Mouse (Mus musculus): ENCODE data around the gene Gm9964. TPM values are rescaled to one million over a fixed set of nuclear protein-coding genes. Genes with fewer than 3 reads are reported as not detected.
"Not testable (repeated sequence)": the region's sequence is repeated elsewhere in the genome, so short reads cannot be mapped to it uniquely, and the experiment has no call there.

Gene Gm9964
- total RNA-seq, 2 experiments from 2014 or later, result 0.76 TPM; not detected in 1

DNA sequence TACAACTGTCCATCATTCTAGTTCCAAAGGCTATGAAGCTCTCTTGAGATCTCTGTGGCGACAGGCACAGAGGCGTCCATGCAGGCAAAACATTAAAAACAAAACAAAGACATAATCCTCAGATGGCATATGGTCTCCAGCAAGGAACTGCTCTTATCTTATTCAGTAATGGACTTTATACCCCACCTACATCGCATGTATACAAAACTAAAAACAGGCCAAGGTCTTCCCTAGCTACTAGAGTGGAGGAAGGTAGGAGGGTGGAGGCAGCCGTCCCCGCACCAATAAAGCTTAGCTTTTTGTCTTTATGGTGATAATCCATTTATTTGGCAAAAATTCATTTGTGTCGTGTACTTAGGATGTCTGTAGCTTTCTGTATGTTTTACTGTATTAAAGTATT lies 6.4 kb upstream of the Gm9964 start:
- DNase-seq (ENCODE audit: low spot score in 2 of 2), result no peak

DNA sequence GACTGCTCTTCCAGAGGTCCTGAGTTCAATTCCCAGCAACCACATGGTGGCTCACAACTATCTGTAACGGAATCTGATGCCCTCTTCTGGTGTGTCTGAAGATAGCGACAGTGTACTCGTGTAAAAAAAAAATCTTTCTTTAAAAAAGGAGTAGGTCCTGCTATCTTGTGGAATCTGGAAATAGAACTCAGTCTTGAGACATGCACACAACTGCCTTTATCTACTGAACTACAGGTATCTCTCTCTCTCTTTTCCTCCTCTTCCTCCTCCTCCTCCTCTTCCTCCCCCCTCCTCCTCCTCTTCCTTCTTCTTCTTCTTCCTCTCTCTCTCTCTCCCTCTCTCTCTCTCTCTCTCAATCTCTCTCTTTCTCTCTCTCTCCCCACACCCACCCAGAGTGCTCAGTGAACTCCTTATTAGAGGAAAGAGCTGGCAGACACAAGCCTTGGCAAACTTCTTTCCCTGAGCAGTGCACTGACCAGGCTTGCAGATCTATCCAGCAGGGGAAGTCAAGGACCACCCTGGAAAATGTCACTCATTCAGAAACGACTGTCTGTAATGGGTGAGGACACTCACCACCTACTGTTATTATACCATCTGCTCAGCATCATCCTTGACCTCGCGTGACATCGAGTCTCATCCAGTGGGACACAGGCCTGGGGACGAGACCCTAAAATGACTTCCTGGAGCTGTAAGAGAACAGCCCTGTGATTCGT lies 3.2 kb upstream of the Gm9964 start:
- no peak for DNase-seq (ENCODE audit: low spot score in 2 of 2)

DNA sequence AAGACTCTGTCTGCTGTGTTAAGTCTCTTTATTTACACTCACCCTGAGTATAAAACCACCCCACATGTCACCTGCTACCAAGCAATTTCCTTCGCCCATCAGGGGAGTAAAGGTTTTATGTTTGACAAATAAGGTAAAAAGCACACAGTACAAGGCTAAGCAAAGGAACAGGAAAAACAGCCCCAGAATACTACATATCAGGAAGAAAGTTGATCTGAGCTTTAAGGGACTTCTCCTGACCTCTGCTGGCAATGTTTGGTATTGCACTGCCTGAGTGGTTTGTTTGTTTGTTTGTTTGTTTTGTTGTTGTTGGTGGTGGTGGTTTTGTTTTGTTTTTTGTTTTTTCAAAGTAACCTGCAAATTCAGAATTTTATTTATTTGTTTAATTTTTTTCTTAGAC lies 539 bp downstream of the Gm9964 start:
- no peak for DNase-seq (ENCODE audit: low spot score in 2 of 2)

DNA sequence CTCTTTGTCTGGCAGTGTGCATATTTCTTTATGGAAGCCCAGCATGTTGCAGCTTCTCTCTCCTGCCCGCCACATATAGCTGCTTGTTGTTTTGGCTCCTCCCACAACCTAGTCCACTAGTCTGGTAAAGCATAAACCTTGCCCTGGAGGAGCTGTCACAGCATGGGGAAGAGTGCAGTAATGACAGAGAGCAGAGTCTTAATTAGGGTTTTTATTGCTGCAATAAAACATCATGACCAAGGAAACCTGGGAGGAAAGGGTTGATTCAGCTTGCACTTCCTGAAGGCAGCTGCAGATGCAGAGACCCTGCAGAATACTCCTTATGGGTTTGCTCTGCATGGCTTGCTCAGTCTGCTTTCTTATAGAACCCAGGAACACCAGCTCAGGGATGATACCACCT lies 2.7 kb downstream of the Gm9964 start:
- DNase-seq (ENCODE audit: low spot score in 2 of 2), result no peak

DNA sequence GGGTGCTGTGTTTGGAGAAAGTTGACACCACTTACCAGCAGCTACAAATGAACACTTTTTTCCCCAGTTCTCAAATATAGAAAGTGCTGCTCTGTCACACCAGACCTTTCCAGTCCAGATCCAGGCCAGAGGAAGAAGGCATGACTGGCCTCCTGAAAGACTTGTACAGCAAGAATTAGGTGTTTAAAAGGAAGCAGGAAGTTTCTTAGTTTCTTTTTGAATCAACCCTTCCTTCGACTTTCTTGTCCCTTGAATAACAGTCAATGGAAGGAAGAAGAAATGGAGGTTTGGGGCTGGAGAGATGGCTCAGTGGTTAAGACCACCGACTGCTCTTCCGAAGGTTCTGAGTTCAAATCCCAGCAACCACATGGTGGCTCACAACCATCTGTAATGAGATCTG lies 3.7 kb downstream of the Gm9964 start:
- DNase-seq (ENCODE audit: low spot score in 2 of 2), result no peak

DNA sequence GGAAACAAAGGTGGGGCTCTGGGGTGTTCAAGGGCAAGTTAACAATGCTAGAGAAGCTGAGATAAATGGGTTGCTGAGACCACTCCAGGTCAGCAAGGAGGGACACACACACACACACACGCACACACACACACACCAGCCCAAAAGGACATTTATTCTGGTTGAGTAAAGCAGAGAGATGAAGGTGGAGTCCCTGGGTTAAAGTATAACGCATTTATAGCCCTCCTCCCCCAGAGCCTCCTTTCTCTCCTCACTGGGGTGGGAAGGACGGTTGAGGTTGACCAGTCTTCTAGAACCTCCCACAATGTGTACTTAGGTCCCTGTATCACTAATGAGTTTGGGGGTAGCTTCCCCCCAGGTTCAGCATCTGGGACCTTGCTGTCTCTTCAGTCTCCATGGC lies 4.6 kb downstream of the Gm9964 start:
- DNase-seq (ENCODE audit: low spot score in 2 of 2), result no peak

DNA sequence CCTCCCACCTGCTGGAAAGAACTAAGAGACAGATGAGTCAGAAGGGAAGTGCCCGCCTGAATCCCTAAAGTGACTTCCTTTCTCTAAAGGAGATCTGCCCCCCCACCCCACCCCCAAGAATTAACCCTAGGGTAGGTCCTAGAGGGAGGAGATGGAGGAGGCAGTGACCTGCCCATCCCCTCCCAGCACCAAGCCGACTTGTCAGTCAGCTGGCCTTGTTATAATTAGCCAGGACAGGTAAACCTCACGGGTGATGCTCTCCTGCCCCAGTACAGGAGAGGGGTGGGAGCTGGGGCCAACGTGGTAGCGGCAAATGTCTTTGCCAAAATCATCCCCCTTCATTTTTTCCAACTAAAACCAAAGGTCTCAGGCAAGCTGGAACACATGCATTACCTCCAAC lies 5.1 kb downstream of the Gm9964 start:
- DNase-seq (ENCODE audit: low spot score in 2 of 2), result no peak

DNA sequence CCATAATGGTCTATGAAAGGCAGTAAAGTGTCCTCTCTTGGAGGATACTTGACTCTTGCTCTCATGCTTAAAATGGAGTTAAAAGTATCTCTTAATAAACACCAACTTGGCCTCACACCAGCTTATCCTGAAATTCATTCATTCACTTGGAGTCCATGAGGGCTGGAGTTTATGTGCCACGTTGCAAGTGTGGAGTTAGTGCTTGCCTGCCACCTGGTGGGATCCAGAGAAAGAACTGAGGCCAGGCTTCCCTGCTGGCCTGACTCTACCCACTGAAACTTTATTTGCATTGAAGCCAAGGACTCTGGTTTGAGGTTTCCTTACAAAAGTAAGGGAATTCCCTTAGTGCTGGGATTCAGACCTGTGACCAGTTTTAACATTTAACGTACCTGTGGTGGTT lies 6.2 kb downstream of the Gm9964 start:
- DNase-seq (ENCODE audit: low spot score in 2 of 2), result no peak

DNA sequence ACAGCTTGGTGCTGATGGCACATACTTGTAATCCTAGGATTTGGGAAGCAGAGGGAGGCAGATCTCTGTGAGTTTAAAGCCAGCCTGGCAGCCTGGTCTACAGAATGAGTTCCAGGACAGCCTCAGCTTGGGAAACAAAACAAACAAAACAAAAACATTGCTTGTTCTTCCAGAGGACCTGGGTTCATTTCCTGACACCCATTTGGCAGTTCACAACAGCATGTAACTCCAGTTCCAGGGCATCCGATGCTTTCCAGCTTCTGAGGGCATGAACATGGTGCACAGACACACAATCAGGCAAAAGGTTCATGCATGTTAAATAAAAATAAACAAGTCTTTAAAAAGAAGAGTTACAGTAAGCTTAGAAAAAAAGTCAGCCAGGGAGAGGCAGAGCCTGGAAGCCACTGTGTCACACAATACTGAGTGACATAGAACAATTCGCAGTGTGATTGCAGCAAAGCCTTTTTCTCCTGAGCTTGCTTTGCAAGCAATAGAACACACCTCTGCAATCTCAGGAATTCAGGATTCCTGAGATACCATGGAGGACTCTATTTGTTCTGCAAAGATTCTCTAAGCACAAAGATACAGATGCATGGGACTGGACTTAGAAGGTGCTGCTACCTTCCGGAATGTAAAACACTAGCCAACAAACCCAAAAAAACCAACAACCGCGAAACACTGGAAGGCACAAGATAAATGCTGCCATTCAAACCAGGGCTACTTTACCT lies 7.6 kb downstream of the Gm9964 start:
- DNase-seq (ENCODE audit: low spot score in 2 of 2), result no peak

DNA sequence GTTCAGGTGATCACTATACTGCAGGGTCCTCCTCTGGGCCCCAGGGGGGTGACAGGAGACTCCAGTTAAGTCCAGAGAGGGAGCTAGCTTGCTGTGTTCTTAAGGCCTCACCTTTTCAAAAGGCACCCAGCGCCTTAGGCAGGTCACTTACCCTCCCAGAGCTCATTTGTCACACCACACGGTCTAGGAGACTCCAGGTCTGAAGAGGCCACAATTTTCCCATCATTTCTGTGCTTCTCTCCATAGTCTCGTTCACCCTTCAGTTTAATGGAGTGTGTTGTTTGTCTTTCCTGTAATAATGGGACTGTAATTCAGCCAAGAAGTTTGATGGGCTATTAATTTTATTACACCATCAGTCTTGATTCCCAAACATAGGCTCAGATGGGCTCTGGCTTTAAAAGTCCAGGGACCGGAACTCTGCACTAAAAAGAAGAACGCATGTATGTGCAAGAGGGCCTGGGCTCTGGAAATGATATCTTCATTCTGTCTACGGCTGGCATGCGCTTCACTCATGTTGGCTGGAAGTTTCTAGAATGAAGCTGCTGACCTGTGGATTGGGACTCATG lies 8.3 kb downstream of the Gm9964 start:
- DNase-seq (ENCODE audit: low spot score in 2 of 2), result no peak

DNA sequence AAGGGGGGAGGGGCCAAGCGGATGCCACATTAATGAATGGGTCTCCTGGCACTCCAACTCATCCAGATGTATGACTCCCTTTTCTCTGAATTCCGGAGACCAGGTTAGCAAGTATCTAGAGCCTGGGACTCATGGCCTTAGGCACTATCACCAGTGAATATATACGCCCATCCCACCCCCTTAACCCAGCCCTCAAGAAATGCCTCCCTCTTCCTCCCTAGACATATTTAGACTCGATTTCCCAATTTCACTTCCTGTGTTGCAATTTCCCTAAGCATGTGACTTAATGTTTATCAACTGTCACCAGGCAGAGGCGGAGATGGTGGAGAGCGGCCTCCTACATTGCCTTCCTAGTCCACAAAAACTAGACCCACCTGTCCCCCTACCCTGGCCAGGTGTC lies 9.3 kb downstream of the Gm9964 start:
- DNase-seq (ENCODE audit: low spot score in 2 of 2), result no peak

DNA sequence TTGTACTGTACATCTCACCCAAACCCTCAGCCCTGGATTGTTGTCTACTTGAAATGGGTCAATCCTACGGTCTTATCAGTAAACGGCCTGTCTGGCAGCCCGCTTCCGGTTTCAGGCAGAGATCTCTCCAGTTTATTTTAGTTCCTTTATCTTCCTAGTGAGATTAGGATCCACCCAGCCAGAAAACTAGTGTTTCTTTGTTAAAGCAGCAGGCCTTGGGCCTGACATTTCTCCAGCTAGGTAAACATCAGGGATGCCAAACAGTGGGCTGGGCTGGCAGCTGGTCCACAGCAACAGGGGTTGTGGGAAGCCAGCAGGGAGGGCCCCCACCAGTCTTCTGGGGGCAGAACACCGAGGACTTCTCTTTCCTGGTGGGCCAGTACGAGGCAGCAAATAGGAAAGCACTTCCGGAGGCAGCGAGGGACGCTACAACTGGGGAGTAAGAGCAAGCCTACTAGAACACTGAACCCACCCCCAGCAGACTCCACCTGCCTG lies 10.4 kb downstream of the Gm9964 start:
- DNase-seq (ENCODE audit: low spot score in 2 of 2), result no peak

DNA sequence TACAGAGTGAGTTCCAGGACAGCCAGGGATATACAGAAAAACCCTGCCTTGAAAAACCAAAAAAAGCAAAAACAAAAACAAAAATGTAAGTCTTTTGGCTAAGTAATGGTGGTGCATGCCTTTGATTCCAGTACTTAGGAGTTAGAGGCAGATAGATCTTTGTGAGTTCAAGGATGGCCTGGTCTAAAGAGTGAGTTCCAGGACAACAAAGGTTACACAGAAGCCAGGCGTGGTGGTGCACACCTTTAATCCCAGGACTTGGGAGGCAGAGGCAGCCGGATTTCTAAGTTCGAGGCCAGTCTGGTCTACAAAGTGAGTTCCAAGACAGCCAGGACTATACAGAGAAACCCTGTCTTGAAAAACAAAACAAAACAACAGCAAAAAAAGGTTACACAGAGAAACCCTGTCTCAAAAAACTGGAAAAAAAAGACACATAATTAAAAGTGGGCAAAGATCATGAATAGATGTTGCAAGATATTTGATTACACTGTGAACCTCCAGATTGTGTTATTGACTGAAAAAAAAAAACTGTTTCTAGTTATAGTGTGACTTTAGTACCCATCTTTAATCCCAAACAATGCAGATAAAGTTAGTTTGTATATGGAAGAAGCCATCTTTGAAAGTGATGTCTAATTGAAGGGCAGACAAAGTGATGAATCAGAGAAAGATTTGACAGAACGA lies 13.2 kb downstream of the Gm9964 start:
- no peak for DNase-seq (ENCODE audit: low spot score in 2 of 2)

DNA sequence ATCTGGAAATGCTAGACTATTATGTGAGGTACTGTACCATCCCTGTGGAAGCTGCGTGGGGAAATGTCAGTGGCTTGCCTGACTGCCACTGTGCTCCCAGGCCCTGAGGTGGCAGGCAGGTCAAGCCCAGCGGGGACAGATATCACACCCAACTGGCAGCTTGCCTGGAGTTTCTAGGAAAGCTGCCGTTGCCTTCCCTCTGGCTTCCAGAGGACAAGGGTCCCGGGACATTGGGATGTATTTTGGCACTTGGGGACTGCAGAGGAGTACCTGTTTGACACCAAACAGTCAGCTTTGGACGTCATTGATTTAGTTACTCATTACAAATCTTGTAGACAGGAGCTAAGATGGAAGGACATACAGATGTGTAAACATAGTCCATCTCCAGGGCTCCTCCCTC lies 15.3 kb downstream of the Gm9964 start:
- DNase-seq (ENCODE audit: low spot score in 2 of 2), result no peak

DNA sequence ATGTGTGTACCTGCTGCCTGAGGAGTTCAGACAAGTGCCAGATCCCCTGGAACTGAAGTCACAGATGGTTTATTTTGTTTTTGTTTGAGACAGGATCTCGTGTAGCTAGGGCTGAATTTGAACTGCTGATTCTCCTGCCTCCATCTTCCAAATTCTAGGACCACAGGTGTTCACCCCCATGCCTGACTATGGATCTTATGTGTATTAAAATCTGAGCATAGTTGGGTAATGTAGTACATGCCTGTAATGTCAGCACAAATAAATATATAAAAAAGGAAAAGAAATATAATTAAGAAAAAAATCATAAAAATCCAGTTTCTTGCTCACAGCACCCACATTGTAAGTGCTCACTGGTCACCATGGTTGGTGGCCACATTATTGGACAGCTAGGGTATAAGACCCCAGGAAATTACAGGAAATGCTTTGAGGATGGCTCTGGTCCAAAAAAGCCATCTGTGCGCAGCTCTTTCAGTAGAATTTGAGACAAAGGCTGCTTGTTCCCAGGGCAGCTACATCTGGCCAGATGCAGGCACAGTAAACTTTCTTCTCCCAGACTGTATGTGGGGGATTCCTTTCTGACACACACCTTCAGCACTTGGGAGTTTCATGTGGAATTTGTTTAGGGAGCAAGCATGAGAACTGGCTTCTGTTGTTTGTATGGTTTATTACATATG lies 16.8 kb downstream of the Gm9964 start:
- DNase-seq (ENCODE audit: low spot score in 2 of 2), result no peak

DNA sequence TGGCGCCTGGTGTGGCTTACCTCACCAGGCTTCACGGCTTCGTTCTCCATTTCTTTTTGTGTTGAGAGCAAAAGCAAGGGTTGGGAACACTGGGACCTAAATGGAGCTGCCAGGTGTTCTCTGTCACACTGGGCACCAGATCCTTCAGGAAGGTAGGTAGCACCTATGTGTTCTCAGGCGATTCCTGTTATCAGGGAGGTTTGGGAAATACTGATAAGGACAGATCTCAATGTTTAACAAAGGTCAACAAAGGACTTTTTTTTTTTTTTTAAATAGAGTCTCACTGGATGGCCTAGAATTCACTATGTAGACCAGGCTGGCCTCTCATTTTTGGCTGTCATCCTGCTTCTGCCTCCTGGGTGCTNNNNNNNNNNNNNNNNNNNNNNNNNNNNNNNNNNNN lies 22.9 kb downstream of the Gm9964 start:
- DNase-seq (ENCODE audit: low spot score in 2 of 2), result no peak

DNA sequence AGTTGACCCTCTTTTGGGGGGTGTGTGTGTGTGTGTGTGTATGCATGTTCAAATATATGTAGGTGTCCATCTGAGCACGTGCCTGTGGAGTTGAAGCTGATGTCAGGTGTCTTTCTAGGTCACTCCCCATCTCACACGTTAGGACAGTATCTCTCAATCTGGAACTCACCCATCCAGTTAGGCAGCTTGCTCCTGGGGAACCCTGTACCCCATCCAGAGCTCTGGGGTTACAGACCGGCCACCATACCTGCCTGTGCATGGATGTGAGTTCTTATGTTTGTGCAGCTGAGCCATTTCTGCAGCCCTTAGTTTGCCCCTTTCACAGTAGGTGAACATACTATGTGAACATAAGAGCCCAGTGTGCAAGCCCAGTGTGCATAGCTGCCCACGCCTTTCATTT lies 23.7 kb downstream of the Gm9964 start:
- no peak for DNase-seq (ENCODE audit: low spot score in 2 of 2)

DNA sequence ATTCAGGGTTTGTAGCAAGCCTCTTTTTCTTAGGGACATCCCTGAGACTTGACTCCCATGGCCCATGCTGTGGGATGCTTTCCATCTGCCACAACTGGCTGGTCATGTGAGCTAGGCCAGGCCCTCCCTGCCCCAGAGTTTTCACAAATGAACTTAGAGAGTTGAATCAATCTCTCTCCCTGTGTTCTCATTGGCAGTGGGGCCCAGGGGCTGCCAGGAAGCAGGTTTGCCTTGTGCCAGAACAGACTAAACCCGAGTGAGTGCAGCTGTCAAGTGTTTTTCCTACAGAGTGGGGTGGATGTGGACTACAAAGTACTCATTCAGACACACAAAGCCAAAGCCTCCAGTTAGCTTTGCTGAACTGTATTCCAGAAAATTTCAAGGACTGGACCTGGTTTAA lies 29.5 kb downstream of the Gm9964 start:
- no peak for DNase-seq (ENCODE audit: low spot score in 2 of 2)

DNA sequence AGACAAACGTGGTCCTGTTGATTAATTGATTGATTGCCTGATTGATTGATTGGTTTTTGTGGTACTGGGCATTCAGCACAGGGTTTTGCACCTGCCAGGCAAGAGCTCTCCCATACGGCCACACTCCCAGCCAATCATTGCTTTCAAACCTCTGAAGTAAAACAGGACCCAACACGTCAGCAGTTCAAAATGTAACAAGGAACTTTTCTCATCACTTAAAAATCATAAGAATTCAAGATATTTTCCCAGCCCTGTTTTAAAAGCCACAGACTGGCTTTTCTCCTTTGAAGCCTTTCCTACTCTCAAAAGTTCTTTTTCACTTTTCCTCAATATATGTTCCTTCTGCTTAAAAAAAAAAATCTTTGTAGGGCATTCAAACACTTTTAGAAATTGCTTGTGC lies 32.3 kb downstream of the Gm9964 start:
- no peak for DNase-seq (ENCODE audit: low spot score in 2 of 2)

DNA sequence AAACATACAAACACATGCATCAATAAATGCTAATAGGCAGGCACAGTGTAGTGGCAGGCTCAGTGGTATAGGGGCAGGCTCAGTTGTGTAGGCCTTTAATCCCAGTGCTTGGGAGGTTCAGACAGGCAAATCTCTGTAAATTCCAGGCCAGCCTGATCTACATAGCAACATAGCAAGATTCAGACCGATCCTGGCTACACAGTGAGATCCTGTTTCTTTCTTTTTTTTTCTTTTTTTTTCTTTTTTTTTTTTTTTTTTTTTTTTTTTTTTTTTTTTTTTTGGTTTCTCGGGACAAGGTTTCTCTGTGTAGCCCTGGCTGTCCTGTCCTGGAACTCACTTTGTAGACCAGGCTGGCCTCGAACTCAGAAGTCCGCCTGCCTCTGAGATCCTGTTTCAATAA lies 36.6 kb downstream of the Gm9964 start:
- DNase-seq (ENCODE audit: low spot score in 2 of 2), result not testable (repeated sequence)

DNA sequence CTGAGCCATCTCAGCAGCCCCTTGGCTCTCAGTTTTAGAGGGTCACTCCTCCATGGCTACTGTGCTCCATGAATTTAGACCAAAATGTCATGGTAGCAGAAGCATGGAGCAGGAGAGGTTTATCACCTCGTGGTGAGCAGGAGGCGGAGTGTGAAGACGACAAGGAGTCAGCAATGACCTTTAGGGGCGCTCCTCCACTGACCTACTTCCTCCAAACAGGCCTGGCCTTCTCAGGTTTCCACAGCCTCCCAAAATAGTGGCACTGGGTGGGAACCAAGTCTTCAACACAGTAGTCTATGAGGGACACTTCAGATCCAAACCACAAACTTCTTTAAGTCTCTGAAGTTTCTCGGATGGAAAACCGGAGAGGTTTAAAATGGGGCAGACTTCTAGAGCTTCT lies 38.0 kb downstream of the Gm9964 start:
- DNase-seq (ENCODE audit: low spot score in 2 of 2), result no peak
